Mouse (Mus musculus) olfactory bulb, adult 2 months (tissue): Measurements from ENCODE around the gene Ager.

Experiments
- CTCF ChIP-seq: fragments of 200-500 bp; IDR thresholded peaks from 2 replicates; pipeline ENCODE4 v1.5.1; 2012; ENCODE audit warnings: low read depth, mild to moderate bottlenecking, low read length, moderate library complexity; ENCODE audit not compliant: insufficient read depth
- POLR2A ChIP-seq: fragments of 200-500 bp; IDR thresholded peaks from 2 replicates; pipeline ENCODE4 v1.6.1; 2012; ENCODE audit warnings: mild to moderate bottlenecking, low read depth, low read length, moderate library complexity; ENCODE audit not compliant: insufficient read depth

DNA sequence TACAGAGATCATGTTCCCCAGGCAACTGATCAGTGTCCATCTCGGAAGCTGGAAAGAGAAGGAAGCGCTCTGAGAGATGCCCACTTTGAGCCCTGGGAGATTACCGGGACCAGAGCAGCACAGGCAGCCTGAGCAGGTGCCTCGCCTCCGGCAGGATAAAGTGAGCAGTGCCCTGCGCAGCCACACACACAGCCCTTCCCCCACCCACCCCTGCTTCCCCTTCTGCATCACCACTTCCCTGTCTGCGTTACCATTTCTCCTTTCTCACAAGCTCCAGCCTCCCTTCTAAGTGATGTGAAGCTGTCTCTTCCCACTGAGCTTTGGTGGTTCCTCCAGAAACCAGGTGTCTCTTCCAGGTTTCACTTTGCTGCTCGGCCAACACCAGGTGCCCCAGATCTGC lies 36.5 kb upstream of the Ager start:
- TF ChIP-seq CTCF (no peak), POLR2A (no peak)
